8 mouse cellular contexts compared by ENCODE assay signal in genomic region chr14:57881793-57882192, GRCm38 (mm10). TPM values are rescaled to one million over a fixed set of nuclear protein-coding genes. Genes with fewer than 3 reads are reported as not detected.
DNase-seq lines count a peak whose midpoint lies in the region; ATAC-seq and TF ChIP-seq lines count a peak whose summit lies in the region.

No protein-coding gene starts in this region.

- peak overlapping the region; percentile 33; the same call in 1 of the 2 replicates for H3K27ac ChIP-seq in embryonic facial prominence, embryonic 13.5 days
- no peak overlapping the region for H3K27ac ChIP-seq in embryonic facial prominence, embryonic 10.5 days (replicated peaks)
- H3K27ac ChIP-seq in heart, embryonic 14.5 days (replicated peaks in 1 of 2; ENCODE audit: control insufficient read depth in 1 of 2, insufficient read depth in 1 of 2, low read depth in 2 of 2, low read length in 2 of 2), result peak overlapping the region; percentile 65 to 88
- peak overlapping the region; percentile 43 for H3K27ac ChIP-seq in limb, embryonic 15.5 days
- H3K27ac ChIP-seq in small intestine, adult 2 months (ENCODE audit: insufficient read depth, low read depth, low read length), result peak overlapping the region; percentile 72

- TF ChIP-seq POLR2A in small intestine, adult 2 months (IDR thresholded peaks at IDR 0.05; ENCODE audit: low read depth, low read length), result no peak

- H3K4me1 ChIP-seq in embryonic facial prominence, embryonic 13.5 days, result peaks cover 14% of the 10 kb centered on the region
- H3K4me1 ChIP-seq in embryonic facial prominence, embryonic 10.5 days, result 0 out of 2 replicates have a peak, but pooled peaks cover 5% of the 10 kb centered on the region
- peaks cover 0 to 26% of the 10 kb centered on the region in 2 experiments; a peak in 3 of 4 replicates for H3K4me1 ChIP-seq in heart, embryonic 14.5 days (ENCODE audit: control insufficient read depth in 2 of 2, insufficient read depth in 2 of 2, low read length in 2 of 2)
- peaks cover 9% of the 10 kb centered on the region for H3K4me1 ChIP-seq in limb, embryonic 15.5 days
- H3K4me1 ChIP-seq in small intestine, adult 2 months (ENCODE audit: control insufficient read depth, insufficient read depth, insufficient read length, low read length), result peaks cover 14% of the 10 kb centered on the region

- no peak for ATAC-seq in embryonic facial prominence, embryonic 13.5 days (ENCODE audit: insufficient number of reproducible peaks, insufficient read depth, low FRiP score, low TSS enrichment, low read depth)
- peak; percentile 88 for ATAC-seq in heart, embryonic 14.5 days (ENCODE audit: insufficient number of reproducible peaks, insufficient read depth, low FRiP score, low read depth)
- no peak for ATAC-seq in limb, embryonic 15.5 days (ENCODE audit: insufficient number of reproducible peaks, low FRiP score, low TSS enrichment, low read depth)

- H3K9ac ChIP-seq in embryonic facial prominence, embryonic 13.5 days, result no peak overlapping the region
- peak overlapping the region; percentile 57 for H3K9ac ChIP-seq in heart, embryonic 14.5 days (ENCODE audit: low read length)
- no peak overlapping the region for H3K9ac ChIP-seq in limb, embryonic 15.5 days

- no peaks in the 10 kb centered on the region for H3K9me3 ChIP-seq in embryonic facial prominence, embryonic 13.5 days
- no peaks in the 10 kb centered on the region for H3K9me3 ChIP-seq in embryonic facial prominence, embryonic 10.5 days
- no peaks in the 10 kb centered on the region for H3K9me3 ChIP-seq in heart, embryonic 14.5 days (ENCODE audit: control insufficient read depth, low read length)
- no peaks in the 10 kb centered on the region for H3K9me3 ChIP-seq in limb, embryonic 15.5 days

- no peaks in the 10 kb centered on the region for H3K27me3 ChIP-seq in embryonic facial prominence, embryonic 13.5 days
- no peaks in the 10 kb centered on the region for H3K27me3 ChIP-seq in embryonic facial prominence, embryonic 10.5 days (replicated peaks; ENCODE audit: low read depth, poor library complexity, severe bottlenecking)
- no peaks in the 10 kb centered on the region for H3K27me3 ChIP-seq in heart, embryonic 14.5 days (ENCODE audit: control insufficient read depth, insufficient read depth, low read length)
- H3K27me3 ChIP-seq in limb, embryonic 15.5 days, result no peaks in the 10 kb centered on the region
- no peaks in the 10 kb centered on the region for H3K27me3 ChIP-seq in small intestine, adult 2 months (ENCODE audit: control insufficient read depth, insufficient read depth, low read length)

- TF ChIP-seq CTCF in small intestine, adult 2 months (IDR thresholded peaks at IDR 0.05; ENCODE audit: extremely low read depth, insufficient read length, insufficient replicate concordance, low read depth, low read length), result no peak

- no peak overlapping the region for H3K4me3 ChIP-seq in embryonic facial prominence, embryonic 13.5 days
- H3K4me3 ChIP-seq in embryonic facial prominence, embryonic 10.5 days, result no peak overlapping the region
- H3K4me3 ChIP-seq in heart, embryonic 14.5 days (ENCODE audit: control insufficient read depth in 1 of 2, insufficient read depth in 1 of 2, low read depth in 1 of 2, low read length in 2 of 2), result no peak overlapping the region
- no peak overlapping the region for H3K4me3 ChIP-seq in limb, embryonic 15.5 days
- H3K4me3 ChIP-seq in small intestine, adult 2 months (ENCODE audit: low read depth, low read length), result no peak overlapping the region

- peaks cover 5% of the 10 kb centered on the region; the same call in 1 of the 2 replicates for H3K36me3 ChIP-seq in embryonic facial prominence, embryonic 13.5 days
- peaks cover 21% of the 10 kb centered on the region for H3K36me3 ChIP-seq in embryonic facial prominence, embryonic 10.5 days (replicated peaks)
- H3K36me3 ChIP-seq in heart, embryonic 14.5 days (ENCODE audit: control insufficient read depth, insufficient read depth, low read length), result peaks cover 3% of the 10 kb centered on the region; the same call in 1 of the 2 replicates
- H3K36me3 ChIP-seq in limb, embryonic 15.5 days, result no peaks in the 10 kb centered on the region
- no peaks in the 10 kb centered on the region for H3K36me3 ChIP-seq in small intestine, adult 2 months (ENCODE audit: control insufficient read depth, insufficient read depth, low read length)

- no peak for DNase-seq in embryonic facial prominence, embryonic 10.5 days (ENCODE audit: low spot score)
- DNase-seq in 3T3-L1 (ENCODE audit: low read depth, low spot score), result peak; percentile 74
- peak; percentile 35 for DNase-seq in cerebellum, adult 9-10 months
- no peak for DNase-seq in layer of hippocampus, postnatal 14 days (ENCODE audit: low spot score in 2 of 2)

- 54% methylated on average over 4 of the region's 4 CpGs for WGBS in embryonic facial prominence, embryonic 13.5 days
- 53% methylated on average over 4 of the region's 4 CpGs for WGBS in embryonic facial prominence, embryonic 10.5 days
- 10% methylated on average over 4 of the region's 4 CpGs for WGBS in heart, embryonic 14.5 days
- 49% methylated on average over 4 of the region's 4 CpGs for WGBS in limb, embryonic 15.5 days
- 43% methylated on average over 4 of the region's 4 CpGs for WGBS in small intestine, adult 2 months

- no peak overlapping the region for H3K4me2 ChIP-seq in embryonic facial prominence, embryonic 13.5 days
- peak overlapping the region; percentile 14 for H3K4me2 ChIP-seq in heart, embryonic 14.5 days (ENCODE audit: low read length)
- H3K4me2 ChIP-seq in limb, embryonic 15.5 days, result no peak overlapping the region

RNA-seq across cellular contexts. Expression of gene Zdhhc20, which starts 8.3 kb away (rescaled TPM):
- 83.3 and 85.5 TPM in 2 replicates for polyA plus RNA-seq in embryonic facial prominence, embryonic 13.5 days (2015; fragmentation: Nextera tagmentation; extraction: Ambion mirVana)
- 52.6 and 59.1 TPM in 2 replicates for polyA plus RNA-seq in embryonic facial prominence, embryonic 10.5 days (2016; fragmentation: Nextera tagmentation; extraction: Ambion mirVana)
- 31.3 and 38.0 TPM in 2 replicates for polyA plus RNA-seq in heart, embryonic 14.5 days (2014; fragmentation: Nextera tagmentation; extraction: Ambion mirVana)
- 72.5 and 74.9 TPM in 2 replicates for polyA plus RNA-seq in limb, embryonic 15.5 days (2015; fragmentation: Nextera tagmentation; extraction: Ambion mirVana)
- polyA plus RNA-seq in small intestine, adult 2 months (2012; rRNA removed), result 0.85 and 2.0 TPM in 2 replicates
- total RNA-seq in layer of hippocampus, postnatal 14 days (2021), result 10 to 100 TPM; 31.4 to 35.3 TPM

RNA-seq across cellular contexts. Expression of gene Mrpl57, which starts 55.8 kb away (rescaled TPM):
- polyA plus RNA-seq in embryonic facial prominence, embryonic 13.5 days (2015; fragmentation: Nextera tagmentation; extraction: Ambion mirVana), result 142 and 147 TPM in 2 replicates
- polyA plus RNA-seq in embryonic facial prominence, embryonic 10.5 days (2016; fragmentation: Nextera tagmentation; extraction: Ambion mirVana), result 140 and 149 TPM in 2 replicates
- polyA plus RNA-seq in heart, embryonic 14.5 days (2014; fragmentation: Nextera tagmentation; extraction: Ambion mirVana), result 148 and 155 TPM in 2 replicates
- polyA plus RNA-seq in limb, embryonic 15.5 days (2015; fragmentation: Nextera tagmentation; extraction: Ambion mirVana), result 153 and 154 TPM in 2 replicates
- polyA plus RNA-seq in small intestine, adult 2 months (2012; rRNA removed), result 36.4 and 52.9 TPM in 2 replicates
- 10 to 100 TPM; 85.4 to 88.7 TPM for total RNA-seq in layer of hippocampus, postnatal 14 days (2021)

RNA-seq across cellular contexts. Expression of gene Ska3, which starts 55.8 kb away (rescaled TPM):
- 39.0 and 40.2 TPM in 2 replicates for polyA plus RNA-seq in embryonic facial prominence, embryonic 13.5 days (2015; fragmentation: Nextera tagmentation; extraction: Ambion mirVana)
- polyA plus RNA-seq in embryonic facial prominence, embryonic 10.5 days (2016; fragmentation: Nextera tagmentation; extraction: Ambion mirVana), result 58.9 and 62.5 TPM in 2 replicates
- polyA plus RNA-seq in heart, embryonic 14.5 days (2014; fragmentation: Nextera tagmentation; extraction: Ambion mirVana), result 21.6 and 24.5 TPM in 2 replicates
- polyA plus RNA-seq in limb, embryonic 15.5 days (2015; fragmentation: Nextera tagmentation; extraction: Ambion mirVana), result 26.9 and 27.5 TPM in 2 replicates
- 0.17 and 0.55 TPM in 2 replicates for polyA plus RNA-seq in small intestine, adult 2 months (2012; rRNA removed)
- total RNA-seq in layer of hippocampus, postnatal 14 days (2021), result 1 to 10 TPM; 1.6 to 1.7 TPM

Comparison
In these comparisons a context has a peak if more than half of its experiments do, and no peak if none do; other contexts are left out.
1. DNase-seq: peak in 3T3-L1 (single experiment) and cerebellum, adult 9-10 months (single experiment); none in embryonic facial prominence, embryonic 10.5 days (single experiment) and layer of hippocampus, postnatal 14 days (0 of 2).
2. RNA of gene Zdhhc20, which starts 8.3 kb away (polyA plus RNA-seq): 83.3 to 85.5 TPM in embryonic facial prominence, embryonic 13.5 days, 72.5 to 74.9 TPM in limb, embryonic 15.5 days, 52.6 to 59.1 TPM in embryonic facial prominence, embryonic 10.5 days and 31.3 to 38.0 TPM in heart, embryonic 14.5 days; 0.85 to 2.0 TPM in small intestine, adult 2 months; every median in the first group is over 10 times any median in the second.
3. RNA of gene Ska3, which starts 55.8 kb away (polyA plus RNA-seq): 58.9 to 62.5 TPM in embryonic facial prominence, embryonic 10.5 days, 39.0 to 40.2 TPM in embryonic facial prominence, embryonic 13.5 days, 26.9 to 27.5 TPM in limb, embryonic 15.5 days and 21.6 to 24.5 TPM in heart, embryonic 14.5 days; 0.17 to 0.55 TPM in small intestine, adult 2 months; every median in the first group is over 10 times any median in the second.